Mouse (Mus musculus) cerebellum, adult 11 months (tissue): ENCODE data around the gene Zfp354c.

ENCODE experiments used
- DNase-seq: peaks from one replicate; pipeline ENCODE4 v3.0.0; 2022

Gene Zfp354c

DNA sequence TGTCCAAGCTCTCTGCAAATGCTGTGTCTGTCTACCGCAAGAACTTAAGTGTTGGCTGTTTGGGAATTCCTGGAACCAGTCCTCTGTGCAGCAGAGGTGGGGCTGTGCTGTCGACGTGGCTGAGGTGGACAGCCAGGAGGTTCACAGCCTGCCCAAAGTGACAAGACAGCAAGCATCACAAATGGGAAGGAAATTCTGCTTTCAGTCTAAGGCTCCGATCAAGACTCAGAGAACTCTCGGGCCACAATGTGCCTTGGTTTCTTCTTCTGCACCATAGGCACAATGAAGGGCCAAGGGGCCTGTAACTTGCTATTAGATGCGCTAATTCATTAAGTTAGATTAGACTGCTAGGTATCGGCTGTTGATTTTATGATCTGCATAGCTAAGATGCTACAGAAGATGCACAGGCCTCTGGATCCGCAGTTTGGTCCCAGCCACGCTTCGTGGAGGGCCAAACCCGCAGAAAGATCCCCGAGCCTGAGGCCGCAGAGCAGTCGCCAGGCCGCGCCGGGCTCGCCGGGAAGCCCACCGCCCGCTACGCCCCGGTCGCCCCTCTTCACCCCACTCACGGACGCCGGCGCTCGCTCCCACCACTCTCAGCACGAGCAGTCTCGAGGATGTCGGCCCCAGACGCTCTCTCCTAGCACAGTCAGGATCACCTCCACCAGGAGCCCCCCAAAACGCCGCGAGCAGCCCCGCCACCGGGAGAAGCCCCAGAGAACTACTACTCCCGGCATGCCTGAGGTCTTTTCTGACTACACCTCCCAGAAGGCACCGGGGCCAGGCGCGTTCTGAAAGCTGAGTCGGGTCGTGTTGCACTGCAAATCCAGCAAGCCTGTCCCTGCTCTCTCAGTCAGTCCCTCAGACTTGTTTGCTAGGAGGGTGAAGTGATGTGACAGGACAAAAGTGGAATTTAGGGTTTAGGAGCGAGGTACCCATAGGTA, at the start of gene Zfp354c:
Gene Zfp354c, minus strand, starts transcription at position 715 of the 944 bp plus-strand sequence.
- peak; percentile 80 for DNase-seq

DNA sequence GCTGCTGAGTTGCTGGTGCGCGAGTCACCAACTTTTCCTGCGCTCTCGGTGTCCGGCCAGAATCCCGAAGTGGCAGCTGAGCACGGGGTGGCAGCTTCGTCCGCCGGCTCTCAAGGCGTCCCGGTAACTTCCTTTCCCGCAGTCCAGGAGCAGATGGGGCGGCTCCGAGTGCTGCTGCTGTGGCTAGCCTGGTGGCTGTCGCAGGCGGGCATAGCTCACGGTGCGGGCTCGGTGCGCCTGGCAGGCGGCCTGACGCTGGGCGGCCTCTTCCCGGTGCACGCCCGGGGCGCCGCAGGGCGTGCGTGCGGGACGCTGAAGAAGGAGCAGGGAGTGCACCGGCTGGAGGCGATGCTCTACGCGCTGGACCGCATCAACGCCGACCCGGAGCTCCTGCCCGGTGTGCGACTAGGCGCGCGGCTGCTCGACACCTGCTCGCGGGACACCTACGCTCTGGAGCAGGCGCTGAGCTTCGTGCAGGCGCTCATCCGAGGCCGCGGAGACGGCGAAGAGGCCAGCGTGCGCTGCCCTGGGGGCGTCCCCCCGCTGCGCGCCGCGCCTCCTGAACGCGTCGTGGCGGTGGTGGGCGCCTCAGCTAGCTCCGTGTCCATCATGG, 23.6 kb upstream of the Zfp354c start:
- no peak for DNase-seq

DNA sequence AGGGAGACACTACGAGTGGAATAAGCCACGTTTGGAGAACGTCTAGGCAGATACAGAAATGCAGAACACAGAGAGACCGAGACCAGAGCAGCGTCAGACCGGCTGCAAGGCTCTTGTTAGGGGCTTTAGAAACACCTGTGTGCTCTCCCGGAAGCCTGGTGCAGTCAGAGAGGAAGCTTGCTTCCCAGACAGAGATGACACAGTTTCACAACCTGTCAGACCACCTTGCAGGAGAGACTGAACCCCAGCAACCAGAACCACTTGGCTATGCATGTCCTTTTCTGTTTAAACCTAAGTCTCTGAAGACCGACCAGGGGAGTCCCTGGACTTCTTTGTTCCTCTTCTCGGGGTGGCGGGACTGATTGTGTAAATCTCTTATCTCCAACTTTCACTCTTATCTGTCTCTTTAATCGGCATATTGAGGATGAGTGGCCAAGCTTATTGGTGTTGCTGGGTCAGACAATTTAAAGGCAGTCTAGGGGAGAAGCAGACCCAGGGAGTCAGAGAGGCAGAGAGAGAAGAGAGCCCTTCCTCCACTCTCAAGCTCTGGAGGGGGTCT, 22.7 kb upstream of the Zfp354c start, which contains the start of gene Grm6:
Gene Grm6, plus strand, starts transcription at position 509 of the 559 bp plus-strand sequence.
- DNase-seq, result no peak

DNA sequence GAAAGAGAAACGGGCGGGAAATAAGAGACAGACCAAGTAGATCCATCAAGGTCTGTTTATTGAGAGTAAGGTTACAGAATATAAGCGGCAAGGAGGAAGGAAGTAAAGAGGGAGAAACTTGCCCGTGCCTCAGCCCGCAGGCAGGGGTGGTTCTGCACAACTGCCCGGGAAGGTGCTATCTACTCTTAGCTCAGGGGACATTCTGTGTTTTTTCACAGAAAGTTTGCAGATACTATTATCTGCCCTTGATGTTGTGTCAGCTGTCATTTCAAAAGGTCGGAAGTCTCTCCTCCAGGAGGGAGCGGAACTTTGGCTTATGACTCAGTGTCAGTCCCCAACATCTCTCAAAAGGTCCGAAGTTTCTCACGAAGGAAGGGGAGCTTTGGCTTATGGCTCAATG, 21.8 kb upstream of the Zfp354c start:
- no peak for DNase-seq

DNA sequence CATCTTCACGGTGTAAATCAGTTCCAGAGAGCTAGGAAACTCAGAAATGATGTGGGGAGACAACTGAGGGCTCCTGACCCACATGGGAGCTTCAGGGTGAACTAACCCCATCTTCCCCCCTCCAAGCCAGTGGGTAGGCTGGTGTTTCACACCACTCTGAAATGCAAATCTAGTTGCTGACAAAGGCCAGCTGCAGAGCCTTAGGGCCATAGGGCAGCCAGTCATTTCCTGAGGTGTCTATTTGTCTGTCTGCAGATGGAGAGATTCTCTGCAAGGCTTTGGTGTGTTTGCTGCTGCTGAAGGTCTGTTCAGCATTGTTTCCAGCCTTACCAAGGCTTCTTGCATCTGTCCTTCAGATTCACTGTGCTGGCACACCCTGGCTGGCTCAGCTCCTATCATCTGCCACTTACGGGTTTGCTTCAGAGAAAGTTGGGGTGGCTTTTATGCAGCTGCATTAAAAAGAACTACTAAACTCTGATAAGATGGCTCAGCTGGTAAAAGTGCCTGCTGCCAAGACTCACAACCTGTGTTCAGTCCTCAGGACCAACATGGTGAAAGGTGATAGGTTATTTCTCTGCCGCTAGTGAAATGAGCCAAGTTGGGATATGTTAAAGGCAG, 21.1 kb upstream of the Zfp354c start:
- no peak for DNase-seq

DNA sequence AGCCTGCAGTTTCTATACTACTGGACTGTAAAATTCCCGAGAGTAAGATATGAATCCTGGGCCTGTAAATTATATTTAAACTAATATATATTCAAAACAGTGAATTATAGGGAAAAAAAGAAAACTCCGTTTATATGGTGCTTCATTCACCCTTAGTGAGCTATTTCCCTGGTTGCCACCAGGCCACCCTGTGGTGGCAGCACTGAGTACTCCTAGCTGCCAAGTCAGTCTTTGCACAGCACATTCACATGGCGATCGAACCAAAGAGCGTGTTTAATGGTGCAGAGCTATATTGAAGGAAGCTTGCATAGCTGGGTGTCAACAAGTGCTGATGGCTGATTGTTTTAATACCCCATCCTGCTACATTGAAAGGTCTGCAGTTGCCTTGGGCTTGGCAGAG, 19.5 kb upstream of the Zfp354c start:
- no peak for DNase-seq

DNA sequence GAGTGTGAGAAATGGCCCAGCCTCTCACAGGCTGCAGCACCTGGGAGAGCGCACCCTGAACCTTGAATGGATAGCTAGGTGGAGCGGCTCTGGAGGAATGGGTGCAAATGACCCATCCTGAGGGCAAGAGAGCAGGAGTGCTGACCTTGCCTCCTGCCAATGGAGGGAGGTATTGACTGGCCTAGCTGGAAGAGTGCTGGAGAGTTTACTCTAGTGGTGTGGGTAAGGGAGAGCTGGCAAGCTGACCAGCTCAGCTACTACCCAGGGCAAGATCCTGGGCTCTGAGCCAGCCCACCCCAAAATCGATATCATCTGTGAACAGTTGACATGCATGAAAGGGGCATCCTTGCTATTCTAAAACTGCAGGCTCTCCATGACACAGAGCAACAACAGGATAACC, 18.4 kb upstream of the Zfp354c start:
- no peak for DNase-seq

DNA sequence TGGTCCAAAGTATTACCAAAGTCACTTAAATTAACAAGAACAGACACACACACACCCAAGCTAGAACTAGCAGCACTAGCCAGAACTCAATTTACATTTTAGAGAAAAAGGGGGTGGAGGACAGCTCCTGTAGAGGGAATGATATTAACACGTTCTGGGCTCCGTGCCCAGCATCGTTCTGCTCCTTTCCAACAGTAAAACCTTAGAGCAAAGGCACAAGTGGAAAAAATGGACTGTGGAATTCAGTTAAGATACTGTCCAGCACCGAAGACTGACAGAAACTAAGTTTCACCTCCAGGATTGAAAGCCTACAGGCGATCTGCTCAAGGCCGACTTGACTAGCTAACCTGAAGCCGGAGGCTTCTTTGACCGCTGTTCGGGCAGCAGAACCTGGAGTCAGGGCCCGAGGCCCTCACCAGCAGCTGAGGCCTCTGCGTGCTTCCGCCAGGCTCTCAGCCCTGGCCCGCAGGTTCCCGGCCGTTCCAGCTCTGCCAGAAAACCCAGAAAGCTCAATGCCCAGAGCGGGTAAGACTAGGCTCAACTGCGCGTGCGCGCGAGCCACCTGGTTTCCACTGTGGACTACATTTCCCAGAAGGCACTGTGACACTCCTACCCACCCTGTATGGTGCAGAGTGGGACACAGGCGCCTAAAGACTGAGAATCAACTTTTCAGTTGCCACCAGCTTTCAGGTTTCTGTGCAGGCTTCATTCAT, 13.7 kb upstream of the Zfp354c start, which contains the start of gene Zfp879:
Gene Zfp879, minus strand, starts transcription at position 530 of the 713 bp plus-strand sequence.
- DNase-seq, result peak; percentile 97

DNA sequence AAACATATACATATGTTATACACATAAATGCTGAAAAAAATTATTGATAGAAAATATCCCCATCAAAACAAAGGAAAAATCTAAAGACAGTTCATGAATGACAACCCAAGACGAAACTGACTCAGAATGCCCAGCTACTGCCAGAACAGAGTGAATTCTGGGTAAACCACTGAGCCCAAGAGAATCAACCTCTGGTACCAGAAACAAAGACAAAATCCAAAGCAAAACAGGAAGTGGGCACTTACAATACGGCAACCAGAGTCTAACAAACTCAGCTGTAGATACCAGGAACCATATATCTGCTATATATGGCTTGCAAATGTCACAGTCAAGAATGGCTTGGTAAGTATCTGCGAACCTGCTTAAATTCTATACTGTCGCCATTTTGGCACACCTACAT, 8.2 kb upstream of the Zfp354c start:
- DNase-seq, result no peak

DNA sequence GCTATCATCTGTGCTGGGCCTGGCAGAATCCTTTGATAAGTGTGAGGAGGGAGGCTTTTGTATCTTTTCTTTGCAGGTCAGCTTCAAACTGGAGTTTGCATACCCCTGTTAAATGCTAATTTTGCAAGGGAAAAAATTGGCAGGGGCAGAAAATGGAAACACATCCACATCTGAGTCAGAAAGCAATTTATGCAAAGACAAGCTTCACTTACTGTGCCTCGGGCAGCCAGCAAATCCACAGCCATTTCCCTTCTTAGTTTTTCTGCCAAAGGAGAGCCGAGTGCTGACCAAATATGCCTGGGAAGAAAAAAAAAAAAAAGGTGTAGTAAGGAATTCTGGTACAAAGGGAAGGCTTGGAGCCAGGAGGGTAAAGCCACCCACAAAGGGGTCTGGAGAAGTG, 1.3 kb downstream of the Zfp354c start:
- DNase-seq, result no peak

DNA sequence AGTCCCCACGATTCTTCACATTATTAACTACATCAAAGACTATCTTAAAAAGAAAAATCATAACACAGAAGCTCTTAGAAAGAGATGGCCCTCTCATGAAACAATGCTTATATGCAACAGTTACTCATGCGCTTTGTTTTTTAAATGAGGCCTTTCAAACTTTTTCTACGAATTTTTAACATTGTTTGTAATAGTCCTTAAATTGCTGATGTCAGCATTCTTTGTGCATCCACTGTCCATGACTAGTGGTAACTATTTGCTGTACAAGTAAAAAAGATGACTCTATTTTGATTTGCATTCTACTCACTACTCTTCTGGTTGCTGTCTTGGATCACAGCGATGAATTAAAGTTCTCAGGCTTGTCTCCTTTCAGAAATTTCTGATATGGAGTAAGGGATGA, 13.3 kb downstream of the Zfp354c start:
- no peak for DNase-seq

DNA sequence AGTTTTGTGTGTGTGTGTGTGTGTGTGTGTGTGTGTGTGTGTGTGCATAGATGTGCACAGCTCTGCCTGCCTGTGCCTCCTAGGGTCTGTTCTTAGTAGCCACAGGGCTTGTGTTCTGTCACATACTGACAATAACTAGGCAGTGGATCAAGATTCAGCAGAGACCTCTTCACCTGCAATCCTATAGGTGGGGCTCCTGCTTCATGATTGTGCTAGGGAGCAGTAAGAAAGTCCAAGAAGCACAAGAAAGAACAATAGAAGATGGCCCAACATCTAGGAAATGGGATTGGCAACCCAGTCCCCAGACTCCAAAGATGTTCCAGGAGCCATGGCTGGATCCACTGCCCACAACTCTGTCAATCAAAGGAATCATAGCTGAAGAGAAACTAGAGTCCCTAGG, 28.7 kb downstream of the Zfp354c start:
- DNase-seq, result no peak

DNA sequence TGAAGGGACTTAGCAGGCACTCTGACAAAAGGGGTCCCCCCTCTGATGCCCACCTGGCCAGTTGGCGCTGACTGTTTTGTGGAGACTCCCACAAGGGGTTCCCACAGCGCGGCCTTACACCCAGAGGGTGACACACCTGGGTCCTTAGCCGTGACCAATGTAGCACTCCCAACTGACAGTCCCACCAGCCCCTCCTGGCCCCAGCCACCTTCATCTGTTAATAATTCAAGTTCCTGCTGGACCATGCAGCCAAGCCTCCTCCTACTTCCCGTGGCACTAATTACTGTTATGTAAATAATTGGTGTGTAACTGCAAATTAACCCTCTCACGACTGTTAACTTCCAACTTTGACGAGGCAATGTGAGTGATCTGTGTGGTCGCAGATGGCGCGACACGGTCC, 29.9 kb downstream of the Zfp354c start:
- DNase-seq, result no peak

DNA sequence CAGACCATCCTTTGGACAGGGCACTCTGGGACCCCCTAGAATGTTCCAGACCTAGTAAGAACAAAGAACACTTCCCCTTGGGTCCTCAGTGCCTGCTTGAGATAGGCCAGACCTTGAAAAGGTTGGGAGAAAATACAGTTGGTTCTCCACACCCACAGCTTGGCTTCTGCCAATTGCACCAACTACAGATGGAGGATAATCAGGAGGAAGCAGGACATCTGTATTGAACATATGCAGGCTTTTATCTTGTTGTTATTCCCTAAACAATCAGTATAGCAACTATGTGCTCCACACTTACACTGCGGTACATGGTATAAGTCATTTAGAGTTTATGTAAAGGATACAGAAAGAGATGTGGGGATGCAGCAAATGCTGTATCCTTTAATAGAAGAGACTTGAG, 56.5 kb downstream of the Zfp354c start:
- DNase-seq, result no peak

DNA sequence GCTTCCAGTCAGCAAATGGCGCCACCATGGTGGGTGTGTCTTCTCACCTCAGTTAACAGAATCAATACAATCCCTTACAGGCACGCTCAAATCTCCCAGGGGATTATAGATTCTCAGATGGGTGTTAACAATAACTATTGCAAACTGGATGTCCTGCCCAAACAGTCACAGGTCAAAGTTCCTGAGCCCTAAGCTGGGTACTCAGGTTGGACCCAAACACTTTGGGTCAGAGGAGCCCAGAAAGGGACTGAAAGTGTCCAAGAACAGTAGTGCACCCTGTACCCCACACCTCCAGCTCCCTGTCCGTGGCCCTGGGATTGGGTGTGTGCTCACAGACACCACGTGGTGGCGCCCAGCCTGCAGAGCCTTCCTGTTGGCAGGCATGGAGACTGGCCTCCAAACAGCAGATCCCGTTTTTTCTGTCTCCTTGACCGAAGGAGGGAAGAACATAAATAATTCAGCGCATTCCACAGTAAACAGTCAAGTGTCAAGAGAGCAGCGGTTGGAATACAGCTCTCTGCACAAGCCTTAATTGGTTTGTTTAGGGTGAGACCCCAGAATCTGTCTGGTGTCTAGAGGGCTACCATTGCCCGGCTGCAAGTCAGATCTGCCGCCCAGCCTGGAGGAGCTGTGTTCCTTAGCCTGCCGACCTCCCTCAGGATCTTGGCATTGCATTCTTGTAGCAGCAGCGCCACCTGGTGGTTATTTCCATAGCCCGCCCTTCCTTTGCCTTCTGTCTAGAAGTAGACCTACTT, 58.4 kb downstream of the Zfp354c start:
- peak; percentile 81 for DNase-seq

DNA sequence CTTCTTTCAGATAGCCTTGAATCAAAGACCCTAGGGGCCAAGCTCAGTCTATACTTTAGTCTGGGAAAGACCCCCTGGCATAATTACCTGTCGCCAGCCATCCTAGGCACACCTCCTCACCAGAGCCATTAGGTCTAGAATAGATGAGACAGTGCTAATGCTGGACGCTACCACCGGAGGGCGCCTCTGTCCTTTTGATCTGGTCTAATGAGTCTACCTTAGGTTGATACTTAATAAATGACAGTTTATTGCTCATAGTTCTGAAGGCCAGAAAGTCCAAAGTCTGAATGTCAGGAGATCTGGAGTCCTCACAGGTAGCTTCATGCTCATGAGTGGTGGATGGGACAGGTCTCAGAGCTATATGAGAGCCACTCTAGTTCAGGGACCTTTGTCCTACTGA, 60.5 kb downstream of the Zfp354c start:
- peak; percentile 24 for DNase-seq

DNA sequence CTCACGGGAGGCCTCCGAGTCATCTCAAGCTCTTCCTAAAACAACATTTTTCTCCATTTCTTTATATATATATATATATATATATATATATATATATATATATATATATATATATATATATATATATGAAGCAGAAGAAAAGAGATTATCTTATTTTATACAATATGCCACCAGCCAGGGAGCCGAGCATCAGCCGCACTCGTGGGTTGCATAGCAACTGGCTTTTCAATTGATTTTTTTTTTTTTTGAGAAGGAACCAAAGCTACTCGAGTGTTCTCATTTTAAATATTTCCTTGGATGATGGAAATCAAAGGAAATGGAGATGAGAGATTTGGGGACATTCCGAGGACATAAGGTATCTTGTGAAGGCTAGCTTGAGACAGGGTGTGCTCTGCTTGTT, 61.1 kb downstream of the Zfp354c start:
- no peak for DNase-seq
